In genomic region chr3:89806751-89807150, GRCm38 (mm10) we compare ENCODE assay signal across 14 mouse cellular contexts. TPM values are rescaled to one million over a fixed set of nuclear protein-coding genes. Genes with fewer than 3 reads are reported as not detected.
A peak's percentile ranks its signal among the peaks of the same experiment; 100 is the strongest.
DNase-seq lines count a peak whose midpoint lies in the region; ATAC-seq and TF ChIP-seq lines count a peak whose summit lies in the region.
"Had no signal": no experiment of that assay in that cellular context is flagged by ENCODE, and none has a peak within 500 bp of the region (broad histone marks: within the 10 kb centered on the region; RNA-seq: fewer than 3 reads in every experiment).

No protein-coding gene starts in this region.

- H3K4me1 ChIP-seq in intestine, postnatal 0 days (replicated peaks; ENCODE audit: control insufficient read depth, insufficient read depth, low read length): no peaks in the 10 kb centered on the region; the same call in 1 of the 2 replicates
- 0 out of 2 replicates have a peak, but pooled peaks cover 2% of the 10 kb centered on the region for H3K4me1 ChIP-seq in intestine, embryonic 15.5 days (replicated peaks)
- H3K4me1 ChIP-seq in bone marrow macrophage, adult 2 months (ENCODE audit: control insufficient read depth, insufficient read depth, low read length): peaks cover 11% of the 10 kb centered on the region
- no peaks in the 10 kb centered on the region for H3K4me1 ChIP-seq in midbrain, embryonic 15.5 days
- H3K4me1 ChIP-seq: embryonic facial prominence, embryonic 13.5 days; hindbrain, embryonic 13.5 days had no signal

- no peaks in the 10 kb centered on the region for H3K36me3 ChIP-seq in intestine, postnatal 0 days (ENCODE audit: control insufficient read depth, insufficient read depth)
- no peaks in the 10 kb centered on the region for H3K36me3 ChIP-seq in intestine, embryonic 15.5 days
- H3K36me3 ChIP-seq in midbrain, embryonic 15.5 days (replicated peaks): no peaks in the 10 kb centered on the region
- H3K36me3 ChIP-seq: embryonic facial prominence, embryonic 13.5 days; hindbrain, embryonic 13.5 days had no signal

- H3K9me3 ChIP-seq in intestine, postnatal 0 days (ENCODE audit: control insufficient read depth): no peaks in the 10 kb centered on the region
- no peaks in the 10 kb centered on the region for H3K9me3 ChIP-seq in intestine, embryonic 15.5 days
- no peaks in the 10 kb centered on the region for H3K9me3 ChIP-seq in midbrain, embryonic 15.5 days
- H3K9me3 ChIP-seq: embryonic facial prominence, embryonic 13.5 days had no signal

- H3K27ac ChIP-seq in intestine, postnatal 0 days (ENCODE audit: low read depth, low read length): no peak overlapping the region
- H3K27ac ChIP-seq in intestine, embryonic 15.5 days: no peak overlapping the region
- peak overlapping the region; percentile 42; the same call in 1 of the 2 replicates for H3K27ac ChIP-seq in bone marrow macrophage, adult 2 months (ENCODE audit: insufficient read depth, low read depth, low read length)
- H3K27ac ChIP-seq in midbrain, embryonic 15.5 days: no peak overlapping the region
- H3K27ac ChIP-seq: embryonic facial prominence, embryonic 13.5 days; hindbrain, embryonic 13.5 days had no signal

- WGBS in intestine, postnatal 0 days: 97% methylated on average over 2 of the region's 2 CpGs
- 89% methylated on average over 2 of the region's 2 CpGs for WGBS in intestine, embryonic 15.5 days
- WGBS in midbrain, embryonic 15.5 days: 94% methylated on average over 2 of the region's 2 CpGs

- peak; percentile 49 for TF ChIP-seq CTCF in intestine, postnatal 0 days (IDR thresholded peaks at IDR 0.05; ENCODE audit: low read depth)
- TF ChIP-seq CTCF in bone marrow macrophage, adult 2 months (IDR thresholded peaks at IDR 0.05; ENCODE audit: low read depth, low read length): peak; percentile 26; the same call in 1 of the 2 replicates

- TF ChIP-seq POLR2A in bone marrow macrophage, adult 2 months (IDR thresholded peaks at IDR 0.05; ENCODE audit: borderline replicate concordance, low read depth, low read length): no peak

- no peak for ATAC-seq in intestine, postnatal 0 days
- no peak for ATAC-seq in intestine, embryonic 15.5 days
- ATAC-seq in midbrain, embryonic 15.5 days (replicated peaks): no peak
- no peak; the same call in 1 of the 2 replicates for ATAC-seq in monocyte, adult 5-6 weeks (replicated peaks; ENCODE audit: insufficient number of reproducible peaks, low FRiP score, low TSS enrichment, poor library complexity, severe bottlenecking)
- ATAC-seq: forebrain, embryonic 16.5 days had no signal

- no peak overlapping the region for H3K4me3 ChIP-seq in intestine, postnatal 0 days (ENCODE audit: low read depth, low read length)
- no peak overlapping the region for H3K4me3 ChIP-seq in intestine, embryonic 15.5 days (replicated peaks)
- no peak overlapping the region for H3K4me3 ChIP-seq in bone marrow macrophage, adult 2 months (ENCODE audit: insufficient read depth, low read length)
- H3K4me3 ChIP-seq in midbrain, embryonic 15.5 days: no peak overlapping the region
- H3K4me3 ChIP-seq: embryonic facial prominence, embryonic 13.5 days; hindbrain, embryonic 13.5 days had no signal

- no peak overlapping the region for H3K9ac ChIP-seq in intestine, postnatal 0 days (ENCODE audit: low read depth, low read length)
- H3K9ac ChIP-seq in intestine, embryonic 15.5 days: no peak overlapping the region
- no peak overlapping the region for H3K9ac ChIP-seq in midbrain, embryonic 15.5 days
- H3K9ac ChIP-seq: embryonic facial prominence, embryonic 13.5 days; hindbrain, embryonic 13.5 days had no signal

- peak; percentile 32 for DNase-seq in thymus, postnatal 14 days
- DNase-seq in thymus, postnatal 4 days: no peak
- no peak for DNase-seq in kidney, adult 11 months
- DNase-seq: adrenal gland, postnatal 36 days; heart, adult 18-20 months; thymus, adult 2 months had no signal

- no peaks in the 10 kb centered on the region for H3K27me3 ChIP-seq in intestine, postnatal 0 days (replicated peaks; ENCODE audit: control insufficient read depth, insufficient read depth, low read length)
- no peaks in the 10 kb centered on the region for H3K27me3 ChIP-seq in intestine, embryonic 15.5 days (replicated peaks)
- H3K27me3 ChIP-seq in midbrain, embryonic 15.5 days (replicated peaks): no peaks in the 10 kb centered on the region
- H3K27me3 ChIP-seq: embryonic facial prominence, embryonic 13.5 days; hindbrain, embryonic 13.5 days had no signal

- no peak overlapping the region for H3K4me2 ChIP-seq in intestine, postnatal 0 days (replicated peaks; ENCODE audit: low read depth)
- H3K4me2 ChIP-seq in intestine, embryonic 15.5 days (replicated peaks): no peak overlapping the region
- H3K4me2 ChIP-seq in midbrain, embryonic 15.5 days: no peak overlapping the region
- H3K4me2 ChIP-seq: embryonic facial prominence, embryonic 13.5 days; hindbrain, embryonic 13.5 days had no signal

RNA-seq across cellular contexts. Expression of gene She, which starts 24.4 kb away (rescaled TPM):
- 1.6 and 1.8 TPM in 2 replicates for polyA plus RNA-seq in intestine, postnatal 0 days (2015; fragmentation: Nextera tagmentation; extraction: Ambion mirVana)
- 3.7 and 3.8 TPM in 2 replicates for polyA plus RNA-seq in intestine, embryonic 15.5 days (2015; fragmentation: Nextera tagmentation; extraction: Ambion mirVana)
- polyA plus RNA-seq in bone marrow macrophage, adult 2 months (2012; ENCODE audit: insufficient read depth, insufficient read length, missing spikeins): not detected in 2 replicates
- polyA plus RNA-seq in midbrain, embryonic 15.5 days (2015; fragmentation: Nextera tagmentation; extraction: Ambion mirVana): 1.6 TPM in 2 replicates
- total RNA-seq in monocyte, adult 5-6 weeks (2017): not detected in 3 replicates

RNA-seq across cellular contexts. Expression of gene Ube2q1, which starts 33.3 kb away (rescaled TPM):
- polyA plus RNA-seq in intestine, postnatal 0 days (2015; fragmentation: Nextera tagmentation; extraction: Ambion mirVana): 22.1 and 23.7 TPM in 2 replicates
- polyA plus RNA-seq in intestine, embryonic 15.5 days (2015; fragmentation: Nextera tagmentation; extraction: Ambion mirVana): 12.3 and 14.3 TPM in 2 replicates
- polyA plus RNA-seq in bone marrow macrophage, adult 2 months (2012; ENCODE audit: insufficient read depth, insufficient read length, missing spikeins): 139 and 145 TPM in 2 replicates
- 13.4 and 13.8 TPM in 2 replicates for polyA plus RNA-seq in midbrain, embryonic 15.5 days (2015; fragmentation: Nextera tagmentation; extraction: Ambion mirVana)
- 170 to 205 TPM (median 172 TPM) in 3 replicates for total RNA-seq in monocyte, adult 5-6 weeks (2017)

RNA-seq across cellular contexts. Expression of gene Chrnb2, which starts 42.3 kb away (rescaled TPM):
- polyA plus RNA-seq in intestine, postnatal 0 days (2015; fragmentation: Nextera tagmentation; extraction: Ambion mirVana): 0.95 and 1.0 TPM in 2 replicates
- polyA plus RNA-seq in intestine, embryonic 15.5 days (2015; fragmentation: Nextera tagmentation; extraction: Ambion mirVana): 1.6 and 1.7 TPM in 2 replicates
- 0.41 and 0.52 TPM in 2 replicates for polyA plus RNA-seq in bone marrow macrophage, adult 2 months (2012; ENCODE audit: insufficient read depth, insufficient read length, missing spikeins)
- polyA plus RNA-seq in midbrain, embryonic 15.5 days (2015; fragmentation: Nextera tagmentation; extraction: Ambion mirVana): 31.6 and 33.4 TPM in 2 replicates
- 1.2 to 1.6 TPM (median 1.3 TPM) in 3 replicates for total RNA-seq in monocyte, adult 5-6 weeks (2017)

Comparison
In these comparisons a context has a peak if more than half of its experiments do, and no peak if none do; other contexts are left out.
1. RNA of gene Chrnb2, which starts 42.3 kb away (polyA plus RNA-seq): 31.6 to 33.4 TPM in midbrain, embryonic 15.5 days; 1.6 to 1.7 TPM in intestine, embryonic 15.5 days, 0.95 to 1.0 TPM in intestine, postnatal 0 days and 0.41 to 0.52 TPM in bone marrow macrophage, adult 2 months; every median in the first group is over 10 times any median in the second.